Comparison of ENCODE assay signal across 27 mouse cellular contexts in the genomic region with DNA sequence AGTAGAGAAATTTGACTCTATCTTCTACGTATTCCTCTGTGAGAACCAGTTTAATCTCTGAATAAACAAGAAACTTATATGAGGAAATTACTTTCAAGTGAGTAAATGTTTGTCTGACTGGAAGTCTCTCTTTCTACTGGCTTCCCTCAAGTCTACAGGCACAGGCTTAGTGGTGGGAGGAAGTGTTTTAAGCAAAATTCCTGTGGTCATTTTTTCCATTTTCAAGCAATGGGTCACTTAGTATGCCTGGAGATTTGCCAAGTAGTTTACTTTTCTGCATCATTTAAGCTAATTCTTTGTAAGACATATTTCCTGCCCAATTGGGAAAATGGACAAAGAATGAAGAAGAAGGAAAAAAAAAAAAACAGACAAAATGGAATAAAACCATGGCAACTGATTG.
A peak's percentile ranks its signal among the peaks of the same experiment; 100 is the strongest.
DNase-seq lines count a peak whose midpoint lies in the region; ATAC-seq and TF ChIP-seq lines count a peak whose summit lies in the region.
"Had no signal": no experiment of that assay in that cellular context is flagged by ENCODE, and none has a peak within 500 bp of the region (broad histone marks: within the 10 kb centered on the region; RNA-seq: fewer than 3 reads in every experiment).

No protein-coding gene starts in this region.

- no peak overlapping the region for H3K27ac ChIP-seq in limb, embryonic 14.5 days (replicated peaks; ENCODE audit: low read depth, low read length)
- no peak overlapping the region for H3K27ac ChIP-seq in limb, embryonic 10.5 days
- H3K27ac ChIP-seq in midbrain, embryonic 11.5 days (ENCODE audit: low read depth, low read length) = no peak overlapping the region
- no peak overlapping the region for H3K27ac ChIP-seq in midbrain, embryonic 13.5 days
- H3K27ac ChIP-seq in stomach, postnatal 0 days (replicated peaks) = no peak overlapping the region
- H3K27ac ChIP-seq: embryonic facial prominence, embryonic 15.5 days; forebrain, embryonic 15.5 days; gastrocnemius, adult 2 months; hindbrain, embryonic 13.5 days; liver, embryonic 14.5 days; lung, embryonic 15.5 days; midbrain, embryonic 12.5 days had no signal

- TF ChIP-seq CTCF in Patski (IDR thresholded peaks at IDR 0.05) = no peak
- TF ChIP-seq CTCF in stomach, postnatal 0 days (IDR thresholded peaks at IDR 0.05; ENCODE audit: low read depth) = no peak

- H3K4me1 ChIP-seq in limb, embryonic 14.5 days (ENCODE audit: control insufficient read depth, insufficient read depth, low read length) = no peaks in the 10 kb centered on the region
- no peaks in the 10 kb centered on the region for H3K4me1 ChIP-seq in limb, embryonic 10.5 days
- no peaks in the 10 kb centered on the region for H3K4me1 ChIP-seq in midbrain, embryonic 11.5 days (ENCODE audit: control insufficient read depth, insufficient read depth, low read length)
- no peaks in the 10 kb centered on the region for H3K4me1 ChIP-seq in midbrain, embryonic 13.5 days (replicated peaks)
- H3K4me1 ChIP-seq in stomach, postnatal 0 days (replicated peaks; ENCODE audit: control insufficient read depth, insufficient read depth) = no peaks in the 10 kb centered on the region
- H3K4me1 ChIP-seq: embryonic facial prominence, embryonic 15.5 days; forebrain, embryonic 15.5 days; heart, embryonic 12.5 days; hindbrain, embryonic 13.5 days; lung, embryonic 15.5 days had no signal

- H3K27me3 ChIP-seq in limb, embryonic 14.5 days (ENCODE audit: control insufficient read depth, insufficient read depth, low read length) = no peaks in the 10 kb centered on the region
- no peaks in the 10 kb centered on the region for H3K27me3 ChIP-seq in limb, embryonic 10.5 days (ENCODE audit: low read depth, poor library complexity, severe bottlenecking)
- H3K27me3 ChIP-seq in midbrain, embryonic 11.5 days (ENCODE audit: control insufficient read depth, insufficient read depth, low read length) = no peaks in the 10 kb centered on the region
- no peaks in the 10 kb centered on the region for H3K27me3 ChIP-seq in midbrain, embryonic 13.5 days
- H3K27me3 ChIP-seq in Patski = no peaks in the 10 kb centered on the region
- no peaks in the 10 kb centered on the region for H3K27me3 ChIP-seq in stomach, postnatal 0 days (ENCODE audit: control insufficient read depth, insufficient read depth, low read length)
- H3K27me3 ChIP-seq: embryonic facial prominence, embryonic 15.5 days; forebrain, embryonic 15.5 days; heart, embryonic 12.5 days; hindbrain, embryonic 13.5 days; lung, embryonic 15.5 days; midbrain, embryonic 12.5 days had no signal

- 65% methylated on average over 1 of the region's 1 CpGs for WGBS in limb, embryonic 14.5 days
- WGBS in limb, embryonic 10.5 days = 90% methylated on average over 1 of the region's 1 CpGs
- 64% methylated on average over 1 of the region's 1 CpGs for WGBS in midbrain, embryonic 11.5 days
- WGBS in midbrain, embryonic 13.5 days = 56% methylated on average over 1 of the region's 1 CpGs
- 14% methylated on average over 1 of the region's 1 CpGs for WGBS in stomach, postnatal 0 days

- no peaks in the 10 kb centered on the region for H3K36me3 ChIP-seq in limb, embryonic 14.5 days (ENCODE audit: control insufficient read depth, insufficient read depth, low read length)
- no peaks in the 10 kb centered on the region for H3K36me3 ChIP-seq in limb, embryonic 10.5 days
- no peaks in the 10 kb centered on the region for H3K36me3 ChIP-seq in midbrain, embryonic 11.5 days (ENCODE audit: control insufficient read depth, insufficient read depth, low read length)
- H3K36me3 ChIP-seq in midbrain, embryonic 13.5 days = no peaks in the 10 kb centered on the region
- H3K36me3 ChIP-seq in stomach, postnatal 0 days (ENCODE audit: control insufficient read depth, insufficient read depth, low read length) = no peaks in the 10 kb centered on the region
- H3K36me3 ChIP-seq: embryonic facial prominence, embryonic 15.5 days; forebrain, embryonic 15.5 days; G1E; heart, embryonic 12.5 days; hindbrain, embryonic 13.5 days; lung, embryonic 15.5 days; midbrain, embryonic 12.5 days had no signal

- POLR2A ChIA-PET in Patski (lab: Charles Lee) = no interaction called here

- ATAC-seq in limb, embryonic 14.5 days (ENCODE audit: low FRiP score, low read depth) = no peak
- no peak for ATAC-seq in midbrain, embryonic 11.5 days (ENCODE audit: low FRiP score)
- no peak for ATAC-seq in midbrain, embryonic 13.5 days
- ATAC-seq in Patski = peak; percentile 58
- 0 out of 2 replicates have a peak, but pooled peaks have one; percentile 15 for ATAC-seq in stomach, postnatal 0 days (ENCODE audit: low FRiP score, low TSS enrichment)
- ATAC-seq: forebrain, embryonic 15.5 days; intestine, embryonic 16.5 days had no signal

- no peak for TF ChIP-seq EP300 in stomach, postnatal 0 days (optimal IDR thresholded peaks at IDR 0.05)

- no peak for TF ChIP-seq POLR2A in limb, embryonic 14.5 days (IDR thresholded peaks at IDR 0.05; ENCODE audit: borderline replicate concordance, extremely low read depth, insufficient read depth, insufficient read length)

- H3K4me3 ChIP-seq in limb, embryonic 14.5 days (replicated peaks; ENCODE audit: low read length) = no peak overlapping the region
- no peak overlapping the region for H3K4me3 ChIP-seq in limb, embryonic 10.5 days
- H3K4me3 ChIP-seq in midbrain, embryonic 11.5 days (ENCODE audit: low read depth, low read length) = no peak overlapping the region
- no peak overlapping the region for H3K4me3 ChIP-seq in midbrain, embryonic 13.5 days (replicated peaks)
- no peak overlapping the region for H3K4me3 ChIP-seq in stomach, postnatal 0 days (ENCODE audit: low read depth, low read length)
- H3K4me3 ChIP-seq: embryonic facial prominence, embryonic 15.5 days; forebrain, embryonic 15.5 days; gastrocnemius, adult 2 months; heart, embryonic 12.5 days; hindbrain, embryonic 13.5 days; lung, embryonic 15.5 days; midbrain, embryonic 12.5 days had no signal

- no peak overlapping the region for H3K4me2 ChIP-seq in limb, embryonic 14.5 days (replicated peaks; ENCODE audit: low read depth, low read length, severe bottlenecking)
- no peak overlapping the region for H3K4me2 ChIP-seq in midbrain, embryonic 11.5 days
- H3K4me2 ChIP-seq in midbrain, embryonic 13.5 days (replicated peaks) = no peak overlapping the region
- no peak overlapping the region for H3K4me2 ChIP-seq in stomach, postnatal 0 days (replicated peaks; ENCODE audit: low read depth)
- H3K4me2 ChIP-seq: embryonic facial prominence, embryonic 15.5 days; forebrain, embryonic 15.5 days; heart, embryonic 12.5 days; hindbrain, embryonic 13.5 days; lung, embryonic 15.5 days; midbrain, embryonic 12.5 days had no signal

- in situ Hi-C loops in Patski (cut with MboI; ENCODE audit: low pct_unique_long_range_greater_than_20kb) = loop anchor here (5.0 kb wide), 2 partner anchors 133 to 147 kb away; no protein-coding TSS in a partner anchor

- H3K9me3 ChIP-seq in limb, embryonic 14.5 days (ENCODE audit: control insufficient read depth, low read length) = no peaks in the 10 kb centered on the region
- no peaks in the 10 kb centered on the region for H3K9me3 ChIP-seq in limb, embryonic 10.5 days (replicated peaks)
- H3K9me3 ChIP-seq in midbrain, embryonic 11.5 days (ENCODE audit: control insufficient read depth, low read length) = no peaks in the 10 kb centered on the region
- no peaks in the 10 kb centered on the region for H3K9me3 ChIP-seq in midbrain, embryonic 13.5 days
- H3K9me3 ChIP-seq in stomach, postnatal 0 days (ENCODE audit: control insufficient read depth, low read length) = no peaks in the 10 kb centered on the region
- H3K9me3 ChIP-seq: embryonic facial prominence, embryonic 15.5 days; forebrain, embryonic 15.5 days; G1E; heart, embryonic 12.5 days; hindbrain, embryonic 13.5 days; lung, embryonic 15.5 days; midbrain, embryonic 12.5 days had no signal

- peak; percentile 56 for DNase-seq in limb, embryonic 14.5 days (ENCODE audit: low spot score)
- no peak for DNase-seq in limb, embryonic 10.5 days (ENCODE audit: low spot score)
- DNase-seq in midbrain, embryonic 11.5 days (ENCODE audit: low spot score, missing footprints) = peak; percentile 60
- peak; percentile 96 for DNase-seq in Patski (ENCODE audit: low read depth, low spot score)
- DNase-seq in stomach, postnatal 0 days (ENCODE audit: low spot score) = no peak
- no peak for DNase-seq in embryo, embryonic 11 days
- no peak for DNase-seq in thymus, postnatal 4 days
- DNase-seq: adrenal gland, postnatal 25 days; cerebellum, adult 11-12 months; cerebellum, adult 9-11 months; kidney, postnatal 25 days; layer of hippocampus, postnatal 36 days; left cerebral cortex, postnatal 4 days; liver; thymus, adult 2 months; thymus, postnatal 36 days had no signal

- no peak overlapping the region for H3K9ac ChIP-seq in limb, embryonic 14.5 days (ENCODE audit: low read depth, low read length, severe bottlenecking)
- no peak overlapping the region for H3K9ac ChIP-seq in midbrain, embryonic 11.5 days (ENCODE audit: low read length)
- H3K9ac ChIP-seq in midbrain, embryonic 13.5 days (replicated peaks) = no peak overlapping the region
- H3K9ac ChIP-seq in stomach, postnatal 0 days (ENCODE audit: low read length) = no peak overlapping the region
- H3K9ac ChIP-seq: embryonic facial prominence, embryonic 15.5 days; forebrain, embryonic 15.5 days; heart, embryonic 12.5 days; hindbrain, embryonic 13.5 days; liver, embryonic 14.5 days; lung, embryonic 15.5 days; midbrain, embryonic 12.5 days had no signal

- CTCF ChIA-PET in Patski (lab: Charles Lee) = interaction anchor here (1.3 to 1.4 kb wide), 2 partner anchors 10 to 11 kb away, joined by 3 read pairs; no protein-coding TSS in a partner anchor

Comparison
In these comparisons a context has a peak if more than half of its experiments do, and no peak if none do; other contexts are left out.
1. DNase-seq: peak in limb, embryonic 14.5 days (single experiment), midbrain, embryonic 11.5 days (single experiment) and Patski (single experiment); none in limb, embryonic 10.5 days (single experiment), stomach, postnatal 0 days (single experiment), embryo, embryonic 11 days (single experiment) and thymus, postnatal 4 days (single experiment).
2. ATAC-seq: peak in Patski (single experiment) and stomach, postnatal 0 days (single experiment); none in limb, embryonic 14.5 days (single experiment), midbrain, embryonic 11.5 days (single experiment) and midbrain, embryonic 13.5 days (single experiment).